Mouse (Mus musculus): ENCODE results near the gene Ccdc60.

The Ccdc60 gene

DNA sequence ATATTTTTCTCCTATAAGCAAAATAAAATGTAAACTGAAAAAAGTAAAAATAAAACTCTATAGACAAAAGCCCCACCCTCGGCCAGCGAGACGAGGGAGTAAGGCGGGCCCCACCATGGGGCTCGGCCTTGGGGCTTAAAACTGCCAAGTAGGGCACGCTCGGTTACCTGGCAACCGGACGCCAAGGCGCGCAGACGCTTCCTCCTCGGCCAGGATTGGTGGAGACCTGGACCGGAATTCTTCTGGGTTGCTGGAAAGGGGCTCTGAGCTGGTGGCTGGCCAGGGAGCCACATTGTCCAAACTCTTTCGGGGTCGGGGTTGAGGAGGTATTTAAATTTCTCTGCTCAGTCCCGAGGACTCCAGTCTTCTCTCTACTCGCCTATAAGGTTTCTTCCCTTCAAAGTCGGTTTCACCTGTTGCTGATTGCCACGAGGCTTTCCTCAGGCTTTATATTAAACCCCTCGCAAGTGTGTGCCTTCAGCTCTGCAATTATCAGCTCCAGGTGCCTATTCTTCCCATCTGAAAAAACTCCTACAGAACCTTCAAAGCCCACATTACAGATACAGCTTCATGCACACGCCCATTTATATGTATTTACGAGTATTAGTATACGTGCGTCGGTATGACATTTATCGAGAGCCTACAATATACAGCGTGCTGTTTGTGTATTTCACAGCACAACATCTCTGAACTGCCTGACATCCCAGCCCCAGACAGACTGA is at the start of gene Ccdc60:
TSS of gene Ccdc60 (minus strand) at position 137 of the 722 bp plus-strand sequence.
- no peak for TF ChIP-seq GATA4 (IDR thresholded peaks at IDR 0.05; ENCODE audit: insufficient replicate concordance, low read length)

DNA sequence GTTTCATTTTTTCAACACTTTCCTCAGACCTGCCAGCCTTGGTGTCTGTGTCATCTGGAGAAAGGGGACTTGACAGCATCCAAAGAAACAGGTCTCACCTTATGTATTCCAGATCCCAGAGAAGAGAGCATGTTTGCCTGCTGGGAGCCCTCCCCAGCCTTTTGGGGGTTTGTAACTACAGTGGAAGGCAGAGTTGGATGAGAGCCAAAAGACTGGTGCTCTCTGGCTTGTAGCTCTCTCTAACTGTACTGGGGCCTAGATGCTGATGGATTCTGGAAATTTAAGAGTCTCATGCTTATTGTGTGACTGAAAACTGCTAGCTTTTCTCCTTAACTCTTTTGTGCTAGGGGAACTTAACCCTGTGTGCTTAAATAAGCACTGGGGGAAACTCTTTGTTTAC is 47.4 kb upstream of the Ccdc60 start:
- no peak for TF ChIP-seq GATA4 (IDR thresholded peaks at IDR 0.05; ENCODE audit: insufficient replicate concordance, low read length)

DNA sequence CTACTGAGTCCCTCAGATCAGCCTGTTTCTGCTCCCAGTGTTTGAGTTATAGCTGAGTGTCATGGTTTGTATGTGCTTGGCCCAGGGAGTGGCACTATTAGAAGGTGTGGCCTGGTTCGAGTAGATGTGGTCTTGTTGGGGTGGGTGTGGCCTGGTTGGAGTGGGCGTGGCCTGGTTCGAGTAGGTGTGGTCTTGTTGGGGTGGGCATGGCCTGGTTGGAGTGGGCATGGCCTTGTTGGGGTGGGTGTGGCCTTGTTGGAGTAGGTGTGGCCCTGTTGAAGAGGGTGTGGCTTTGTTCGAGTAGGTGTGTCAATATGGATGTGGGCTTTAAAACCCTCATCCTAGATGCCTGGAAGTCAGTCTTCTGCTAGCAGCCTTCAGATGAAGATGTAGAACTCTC is 40.1 kb upstream of the Ccdc60 start:
- no peak for TF ChIP-seq GATA4 (IDR thresholded peaks at IDR 0.05; ENCODE audit: insufficient replicate concordance, low read length)

DNA sequence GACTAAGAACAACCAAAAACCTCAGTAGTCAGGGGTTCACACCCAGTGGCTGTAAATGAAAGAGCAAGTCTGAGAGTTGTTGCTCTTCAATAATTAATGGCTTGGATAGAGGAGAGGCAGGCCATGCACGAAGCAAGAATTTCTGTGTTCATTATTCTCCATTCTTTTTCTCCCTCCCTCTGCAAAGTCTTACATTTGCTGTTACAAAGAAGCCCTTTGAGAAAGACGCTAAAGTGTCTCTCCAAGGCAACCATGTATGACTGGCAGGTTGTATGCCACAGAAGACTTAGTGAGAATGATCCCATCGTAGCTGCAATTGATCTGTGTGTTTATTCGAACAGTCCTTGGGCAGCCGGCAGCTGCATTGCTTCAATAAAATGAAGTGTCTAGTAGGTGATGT is 34.6 kb upstream of the Ccdc60 start:
- no peak for TF ChIP-seq GATA4 (IDR thresholded peaks at IDR 0.05; ENCODE audit: insufficient replicate concordance, low read length)

DNA sequence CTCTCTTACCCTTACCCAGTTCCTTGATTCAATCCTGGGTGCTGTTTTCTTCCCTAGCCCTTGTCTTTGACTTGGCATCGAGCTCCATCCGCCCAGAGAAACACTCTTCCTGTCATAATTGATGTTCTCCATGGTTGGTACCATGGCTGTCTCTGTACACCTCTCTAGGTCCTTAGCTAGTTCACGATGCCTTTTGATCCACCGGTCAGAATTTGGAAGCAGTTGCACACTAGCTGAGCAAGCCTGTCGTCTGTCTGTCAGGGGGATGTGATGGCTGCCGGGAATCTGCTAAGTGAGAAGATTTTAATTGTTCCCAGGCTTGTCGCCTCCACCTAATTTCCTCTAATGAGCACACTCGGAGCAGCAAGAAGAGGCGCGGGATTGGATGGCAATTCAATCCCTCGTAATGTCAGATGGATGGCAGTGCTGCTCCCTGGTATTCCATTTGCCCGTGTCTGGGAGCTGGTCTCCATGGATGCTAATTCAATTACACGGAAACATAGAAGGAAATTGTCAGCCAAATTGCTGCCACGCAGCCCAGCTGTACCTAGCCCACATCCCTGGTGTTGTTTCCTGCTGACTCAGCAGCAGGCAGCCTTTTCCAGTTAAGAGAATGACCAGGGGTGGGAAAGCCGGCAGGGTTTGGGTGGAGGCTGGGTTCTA is 33.7 kb upstream of the Ccdc60 start:
- no peak for TF ChIP-seq GATA4 (IDR thresholded peaks at IDR 0.05; ENCODE audit: insufficient replicate concordance, low read length)

DNA sequence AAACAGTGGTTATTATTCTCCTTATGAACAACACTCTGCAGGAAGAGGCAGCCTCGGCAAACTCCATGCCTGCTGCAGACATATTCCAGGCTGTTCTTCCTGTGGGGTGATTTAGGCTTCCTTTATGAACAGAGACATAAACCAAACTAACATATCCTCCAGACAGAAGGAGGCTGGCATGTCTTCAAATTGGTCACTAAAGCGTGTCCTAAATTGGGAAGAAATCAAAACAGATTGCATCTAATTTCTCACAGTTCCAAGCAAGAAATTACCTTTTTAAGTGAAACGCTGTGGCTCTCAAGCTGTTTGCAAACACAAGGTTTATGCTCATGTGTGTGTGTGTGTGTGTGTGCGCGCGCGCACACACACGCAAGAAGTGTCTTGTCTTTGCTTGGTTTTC is 24.9 kb upstream of the Ccdc60 start:
- TF ChIP-seq GATA4 (IDR thresholded peaks at IDR 0.05; ENCODE audit: insufficient replicate concordance, low read length), result no peak

DNA sequence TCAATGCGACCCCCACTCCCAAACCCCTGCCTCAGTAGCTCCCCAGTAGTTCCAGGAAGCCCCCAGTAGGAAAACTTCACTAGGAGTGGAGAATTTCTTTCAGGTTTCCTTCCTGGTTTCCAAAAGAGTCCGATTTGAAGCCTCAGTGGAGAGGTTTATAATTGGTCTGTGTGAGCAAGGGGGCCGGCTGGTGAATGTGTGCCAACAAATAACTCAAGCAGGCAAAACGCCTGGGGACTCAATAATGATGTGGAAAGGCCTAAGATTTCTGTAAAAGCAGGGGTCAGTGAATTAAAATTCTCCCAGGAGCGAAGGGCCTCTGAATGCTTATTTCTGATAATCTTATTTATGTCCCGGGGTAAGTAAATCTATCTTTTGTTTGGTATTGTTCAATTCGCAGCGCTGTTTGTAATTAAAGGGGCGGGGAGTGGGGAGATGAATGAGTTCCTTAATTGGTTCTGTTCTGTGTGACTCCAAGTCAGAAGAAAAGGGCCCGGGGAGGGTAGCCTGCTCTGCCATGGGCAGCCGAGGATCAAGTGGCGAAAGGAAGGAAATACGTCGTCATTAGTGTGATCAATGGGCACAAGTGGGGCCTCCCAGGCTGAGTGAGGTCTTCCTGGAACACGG is 23.4 kb upstream of the Ccdc60 start:
- TF ChIP-seq GATA4 (IDR thresholded peaks at IDR 0.05; ENCODE audit: insufficient replicate concordance, low read length), result no peak

DNA sequence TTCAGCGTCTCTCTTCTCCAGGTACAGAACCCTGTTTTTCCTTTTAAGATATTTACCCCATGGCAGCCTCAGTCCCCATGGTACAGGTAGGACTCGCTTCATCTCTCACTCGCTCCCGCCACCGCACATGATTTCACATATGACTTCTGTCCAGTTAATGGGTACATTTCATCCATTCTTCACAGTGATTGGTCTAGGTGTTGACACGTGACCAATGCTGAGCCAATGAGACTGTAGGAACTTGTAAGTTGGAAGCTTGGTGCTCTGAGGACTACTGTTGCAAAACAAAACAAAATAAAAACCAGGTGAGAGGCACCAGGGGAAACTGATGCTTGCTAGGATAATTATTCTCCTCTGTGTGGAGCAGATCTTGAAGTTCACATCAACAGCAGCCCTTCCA is 22.9 kb upstream of the Ccdc60 start:
- no peak for TF ChIP-seq GATA4 (IDR thresholded peaks at IDR 0.05; ENCODE audit: insufficient replicate concordance, low read length)

DNA sequence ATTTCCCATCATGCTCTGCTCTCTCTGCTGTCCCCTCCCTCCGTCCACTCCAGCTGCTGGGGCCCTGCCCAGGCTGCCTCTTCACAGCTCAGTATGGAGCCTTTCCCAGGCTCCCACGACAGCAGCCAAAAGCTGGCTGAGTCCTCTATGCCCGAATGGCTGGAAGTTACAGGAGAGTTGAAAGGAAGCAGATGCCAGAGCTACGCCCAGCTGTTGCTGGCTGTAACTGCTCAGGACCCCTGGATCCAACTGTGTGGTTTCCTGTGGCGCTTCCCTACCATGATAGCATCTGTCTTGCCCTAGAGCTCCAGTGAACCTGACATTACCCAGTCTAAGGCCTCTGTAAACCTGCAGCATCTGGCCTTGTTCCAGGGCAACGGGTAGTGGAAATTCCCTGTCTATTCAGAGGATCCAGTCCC is 20.6 kb upstream of the Ccdc60 start:
- TF ChIP-seq GATA4 (IDR thresholded peaks at IDR 0.05; ENCODE audit: insufficient replicate concordance, low read length), result no peak

DNA sequence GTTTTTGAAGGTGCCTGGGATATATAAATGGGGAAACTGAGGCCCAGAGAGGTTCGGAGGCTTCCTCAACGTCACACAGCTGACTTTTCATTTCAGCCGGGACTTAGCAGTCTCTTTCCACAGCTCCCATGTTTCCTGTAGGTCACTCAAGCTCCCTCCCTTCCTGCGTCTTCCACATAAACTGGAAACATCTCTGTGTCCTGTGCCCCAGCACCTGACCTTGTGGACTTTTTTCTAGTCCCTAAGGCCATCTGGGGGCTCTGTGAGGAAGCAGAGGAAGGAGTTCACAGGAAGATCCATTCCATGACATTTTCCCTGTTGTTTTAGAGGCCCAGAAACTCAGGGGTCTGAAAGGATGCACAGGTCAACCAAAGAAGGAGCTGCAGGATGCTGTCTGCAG is 16.8 kb upstream of the Ccdc60 start:
- TF ChIP-seq GATA4 (IDR thresholded peaks at IDR 0.05; ENCODE audit: insufficient replicate concordance, low read length), result no peak

DNA sequence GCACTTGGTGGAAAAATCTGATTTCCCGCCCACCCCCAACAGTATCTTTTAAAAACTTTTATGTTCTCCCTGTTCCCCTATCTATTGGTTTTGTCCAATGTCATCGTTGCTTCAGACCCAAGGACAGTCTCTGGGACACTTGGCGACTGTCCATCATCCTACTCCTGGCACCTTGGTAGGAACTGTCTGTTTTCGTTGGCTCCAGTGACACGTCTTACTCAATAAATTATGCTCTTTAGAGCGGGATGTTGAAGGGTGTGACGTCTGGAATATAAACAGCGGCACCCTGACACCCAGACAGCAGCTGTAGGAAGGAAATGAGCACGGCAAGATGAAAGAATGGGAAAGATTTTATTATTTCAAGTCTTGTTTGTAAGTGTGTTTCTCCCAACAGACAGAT is 12.2 kb upstream of the Ccdc60 start:
- no peak for TF ChIP-seq GATA4 (IDR thresholded peaks at IDR 0.05; ENCODE audit: insufficient replicate concordance, low read length)

DNA sequence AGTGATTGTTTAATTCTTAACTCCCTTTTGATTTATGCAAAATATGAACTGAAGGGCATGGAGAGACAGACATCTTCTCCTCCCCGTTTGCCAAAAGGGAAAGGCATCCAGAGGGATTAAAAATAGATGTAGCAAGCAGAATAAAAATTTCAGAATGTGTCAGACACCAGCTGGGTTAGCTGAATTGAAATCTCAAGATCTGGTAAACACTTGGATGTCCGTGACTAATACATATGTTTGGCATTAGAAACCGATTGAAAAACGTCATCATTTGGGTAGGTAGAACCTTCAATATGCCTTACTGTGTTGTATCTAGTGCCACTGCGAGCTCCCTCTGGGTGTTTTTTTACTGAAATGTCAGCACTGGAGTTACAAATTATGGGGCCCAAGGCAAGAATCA is 4.7 kb upstream of the Ccdc60 start:
- no peak for TF ChIP-seq GATA4 (IDR thresholded peaks at IDR 0.05; ENCODE audit: insufficient replicate concordance, low read length)

DNA sequence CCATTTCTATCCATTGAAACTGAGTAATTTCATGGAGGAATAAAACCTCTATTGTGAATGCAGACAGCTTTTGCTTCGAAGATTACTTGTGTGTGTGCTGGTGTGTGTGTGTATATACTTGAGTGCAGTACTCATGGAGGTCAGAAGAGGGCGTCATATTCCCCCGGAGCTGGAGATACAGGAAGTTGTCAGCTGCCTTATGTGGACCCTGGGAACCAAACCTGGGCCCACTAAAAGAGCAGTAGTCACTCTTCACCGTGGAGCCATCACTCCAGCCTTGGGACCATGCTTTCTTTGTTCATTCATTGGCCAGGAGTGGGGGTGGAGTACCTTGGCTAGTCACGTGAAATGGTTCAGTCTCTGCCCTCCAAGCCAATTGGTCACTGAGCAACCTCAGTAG is 1.8 kb upstream of the Ccdc60 start:
- no peak for TF ChIP-seq GATA4 (IDR thresholded peaks at IDR 0.05; ENCODE audit: insufficient replicate concordance, low read length)

DNA sequence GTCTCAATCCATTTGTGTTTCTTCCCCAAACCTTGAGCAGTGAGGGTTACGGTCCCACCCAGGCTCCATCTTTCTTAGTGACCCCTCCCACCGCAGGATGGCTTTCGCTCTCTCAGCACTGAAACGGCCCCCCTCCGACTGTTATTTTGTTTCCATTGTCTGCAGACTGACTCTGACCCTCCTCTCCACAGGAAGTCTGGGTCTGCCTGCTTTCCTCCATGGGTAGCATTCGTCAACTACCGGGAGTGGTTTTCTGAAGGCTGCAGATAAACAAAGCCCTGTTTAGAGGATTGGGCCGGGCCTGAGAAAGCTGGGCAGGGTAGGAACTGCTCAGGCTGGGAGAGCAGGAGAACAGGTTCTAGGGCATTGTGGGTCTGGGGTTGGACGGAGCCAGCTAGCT is 1.1 kb upstream of the Ccdc60 start:
- no peak for TF ChIP-seq GATA4 (IDR thresholded peaks at IDR 0.05; ENCODE audit: insufficient replicate concordance, low read length)

DNA sequence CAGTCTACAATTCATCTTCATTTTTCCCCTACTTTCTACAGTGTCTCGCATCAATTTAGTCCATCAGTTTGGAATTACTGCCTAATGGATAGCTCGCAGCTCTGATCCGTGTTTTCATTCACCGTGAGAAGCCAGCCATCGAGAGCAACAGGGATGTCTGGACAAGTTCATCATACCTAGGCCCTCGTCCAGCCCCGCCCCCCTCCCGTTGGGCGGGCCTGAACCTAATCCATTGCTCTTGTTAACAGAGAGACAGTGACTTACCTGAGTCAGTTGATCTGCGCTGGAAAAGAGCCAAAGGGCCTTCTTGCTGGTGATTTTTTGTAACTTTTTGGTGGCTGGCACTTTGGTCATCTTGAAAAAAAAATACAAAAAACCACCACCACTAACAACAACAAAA is 602 bp downstream of the Ccdc60 start:
- no peak for TF ChIP-seq GATA4 (IDR thresholded peaks at IDR 0.05; ENCODE audit: insufficient replicate concordance, low read length)

DNA sequence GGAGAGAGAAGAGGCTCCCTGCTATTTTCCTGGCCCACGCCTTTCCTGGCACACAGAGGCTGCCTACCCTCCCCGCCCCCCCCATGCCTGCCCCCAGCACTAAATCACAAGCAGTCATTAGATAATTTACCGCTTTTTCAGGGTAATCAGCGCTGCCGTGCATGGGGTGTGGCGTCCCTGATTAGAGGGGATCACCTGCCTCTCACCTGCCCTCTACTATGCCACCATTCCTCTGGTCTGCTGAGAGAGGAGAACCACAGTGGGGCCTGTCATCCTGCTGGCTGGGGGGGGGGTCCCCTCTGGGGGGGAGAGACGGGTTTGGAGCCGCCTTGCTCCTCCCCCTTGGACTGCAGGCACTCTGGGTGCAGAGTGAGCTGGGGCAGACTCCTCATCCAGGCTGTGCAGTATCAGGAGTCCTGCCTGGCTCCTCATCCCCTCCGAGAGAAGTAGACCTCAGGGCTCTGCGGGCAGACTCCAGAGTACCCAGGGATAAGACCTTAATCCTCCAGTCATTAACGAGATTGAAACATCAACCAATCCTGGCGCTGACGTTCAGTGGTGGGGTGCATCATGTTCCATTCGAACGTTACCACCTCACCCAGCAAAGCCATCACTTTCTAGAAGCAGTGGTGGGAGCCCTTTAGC is 3.1 kb downstream of the Ccdc60 start:
- no peak for TF ChIP-seq GATA4 (IDR thresholded peaks at IDR 0.05; ENCODE audit: insufficient replicate concordance, low read length)
